Mouse (Mus musculus) hindbrain, embryonic 11.5 days (tissue): ENCODE data around the gene Mamstr. TPM values are rescaled to one million over a fixed set of nuclear protein-coding genes. Genes with fewer than 3 reads are reported as not detected.
A peak's percentile ranks its signal among the peaks of the same experiment; 100 is the strongest.
"Not testable (repeated sequence)": the region's sequence is repeated elsewhere in the genome, so short reads cannot be mapped to it uniquely, and the experiment has no call there.

Experiments
- ATAC-seq: fragments of 200-750 bp; cut with Nextera tagmentation; 2 replicates; pipeline ENCODE4 v1.8.0; 2017; ENCODE audit warnings: mild to moderate bottlenecking, moderate TSS enrichment, moderate library complexity; ENCODE audit not compliant: low FRiP score
- DNase-seq: peaks from one replicate; pipeline ENCODE4 v3.0.0-alpha.2; 2015; ENCODE audit warnings: low spot score
- H3K27ac ChIP-seq: fragments of 300-500 bp; sonication (generic); 2 replicates; pipeline ENCODE4 v1.5.1; 2014; ENCODE audit warnings: mild to moderate bottlenecking, low read depth, low read length
- H3K27me3 ChIP-seq: fragments of 300-500 bp; sonication (generic); 2 replicates; pipeline ENCODE4 v1.6.1; 2014; ENCODE audit warnings: mild to moderate bottlenecking, low read length, moderate library complexity, mixed read lengths; ENCODE audit not compliant: control insufficient read depth, insufficient read depth
- H3K36me3 ChIP-seq: fragments of 300-500 bp; sonication (generic); 2 replicates; pipeline ENCODE4 v1.6.1; 2014; ENCODE audit warnings: mild to moderate bottlenecking, low read length, moderate library complexity, mixed read lengths; ENCODE audit not compliant: control insufficient read depth, insufficient read depth
- H3K4me1 ChIP-seq: fragments of 300-500 bp; sonication (generic); replicated peaks from 2 replicates; pipeline ENCODE4 v1.6.1; 2014; ENCODE audit warnings: low read length, mixed read lengths; ENCODE audit not compliant: control insufficient read depth, insufficient read depth
- H3K4me2 ChIP-seq: fragments of 300-500 bp; sonication (generic); replicated peaks from 2 replicates; pipeline ENCODE4 v1.6.1; 2014; ENCODE audit warnings: mild to moderate bottlenecking, low read depth, low read length
- H3K4me3 ChIP-seq: fragments of 300-500 bp; sonication (generic); 2 replicates; pipeline ENCODE4 v1.5.1; 2014; ENCODE audit warnings: low read depth, low read length
- H3K9ac ChIP-seq: fragments of 300-500 bp; sonication (generic); 2 replicates; pipeline ENCODE4 v1.6.1; 2014; ENCODE audit warnings: low read depth, low read length
- H3K9me3 ChIP-seq: fragments of 300-500 bp; sonication (generic); 2 replicates; pipeline ENCODE4 v1.6.1; 2016; ENCODE audit warnings: low read length; ENCODE audit not compliant: control insufficient read depth
- WGBS: fragments of 180-500 bp; shearing (Covaris S2); extraction: QIAGEN DNeasy Blood & Tissue Kit; methylation state at CpG from one replicate; pipeline ENCODE4 v1.1.7; 2014; 5-methylcytosine and 5-hydroxymethylcytosine counted together
- polyA plus RNA-seq: library from polyadenylated mRNA; unstranded; fragments of >200 nt; fragmentation: Nextera tagmentation; extraction: Ambion mirVana; gene quantifications from 2 replicates; pipeline ENCODE4 v1.2.1, GENCODE M21; 2014

The Mamstr gene
- polyA plus RNA-seq, 1 experiment from 2014 or later, result 2.1 TPM

DNA sequence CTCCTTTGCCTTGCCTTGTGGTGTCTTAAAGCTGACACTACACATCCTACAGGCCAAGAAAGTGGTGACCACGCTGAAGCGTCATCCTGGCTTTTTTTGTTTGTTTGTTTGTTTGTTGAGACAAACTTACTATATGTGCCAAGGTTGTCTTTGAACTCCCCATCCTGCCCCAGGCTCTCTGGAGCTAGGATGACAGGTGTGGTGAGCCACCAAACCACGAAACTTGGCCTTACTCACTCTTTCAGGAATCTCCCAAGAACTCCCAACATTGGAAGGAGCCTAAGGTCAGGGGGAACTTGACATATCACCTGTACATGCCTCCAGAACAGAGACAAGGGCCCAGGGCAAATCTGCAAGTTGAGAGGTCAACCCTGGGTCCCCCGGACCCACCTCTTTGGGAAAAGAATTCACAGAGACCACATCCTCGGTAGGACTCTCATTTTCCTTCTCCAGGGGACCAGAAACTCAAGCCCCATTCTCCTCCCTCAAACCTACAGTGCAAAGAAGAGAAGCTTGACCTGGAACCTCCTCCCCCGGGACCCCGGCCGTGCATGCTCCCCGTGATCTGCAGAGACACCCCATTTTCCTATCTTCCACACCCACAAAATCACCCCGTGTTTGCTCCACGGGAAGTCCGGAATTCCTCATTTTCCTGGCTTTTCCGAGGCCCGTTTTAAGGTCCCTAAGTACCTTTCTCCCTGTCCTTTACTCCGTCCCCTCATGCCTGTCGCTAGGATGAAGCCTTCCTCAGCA lies 2.9 kb downstream of the Mamstr start:
- Histone ChIP-seq H3K4me2 (peak overlapping the region; percentile 75), H3K27me3 (peaks cover 2% of the 10 kb centered on the region; the same call in 1 of the 2 replicates), H3K36me3 (no peaks in the 10 kb centered on the region), H3K9me3 (no peaks in the 10 kb centered on the region), H3K9ac (peak overlapping the region; percentile 87), H3K4me1 (peaks cover 4% of the 10 kb centered on the region; the same call in 1 of the 2 replicates), H3K4me3 (peak overlapping the region; percentile 37), H3K27ac (peak overlapping the region; percentile 84)
- 41% methylated on average over 16 of the region's 16 CpGs for WGBS
- DNase-seq, result no peak
- no peak for ATAC-seq

- H3K4me1 ChIP-seq, result peaks cover 4% of the 10 kb centered on the region; the same call in 1 of the 2 replicates
- H3K4me2 ChIP-seq, result peak overlapping the region; percentile 75
- peak; percentile 98 for DNase-seq
- peak; percentile 94 for ATAC-seq
- H3K27ac ChIP-seq, result peak overlapping the region; percentile 84
- H3K36me3 ChIP-seq, result no peaks in the 10 kb centered on the region
- H3K9me3 ChIP-seq, result no peaks in the 10 kb centered on the region
- H3K9ac ChIP-seq, result peak overlapping the region; percentile 87
- peak overlapping the region; percentile 37 for H3K4me3 ChIP-seq
- under 1% methylated on average over 28 of the region's 28 CpGs for WGBS
- peaks cover 2% of the 10 kb centered on the region; the same call in 1 of the 2 replicates for H3K27me3 ChIP-seq
Measured at GRCm38 (mm10) chr7:45643441-45644178, 3.8 kb downstream of the Mamstr start.

- Histone ChIP-seq H3K36me3 (no peaks in the 10 kb centered on the region), H3K9ac (peak overlapping the region; percentile 34), H3K4me1 (peaks cover 4% of the 10 kb centered on the region; the same call in 1 of the 2 replicates), H3K9me3 (no peaks in the 10 kb centered on the region), H3K27ac (peak overlapping the region; percentile 82), H3K4me3 (peak overlapping the region; percentile 37), H3K27me3 (peaks cover 2% of the 10 kb centered on the region; the same call in 1 of the 2 replicates), H3K4me2 (peak overlapping the region; percentile 67)
- DNase-seq, result peak; percentile 68
- peak; percentile 33 for ATAC-seq
- 2% methylated on average over 18 of the region's 18 CpGs for WGBS
Measured at GRCm38 (mm10) chr7:45644183-45644582, 4.4 kb downstream of the Mamstr start.

GRCm38 (mm10) chr7:45644872-45645590 lies 5.3 kb downstream of the Mamstr start:
- 68% methylated on average over 6 of the region's 6 CpGs for WGBS
- no peak for DNase-seq
- Histone ChIP-seq H3K36me3 (no peaks in the 10 kb centered on the region), H3K4me3 (0 out of 2 replicates have a peak overlapping the region, but pooled peaks have one; percentile 37), H3K4me2 (peak overlapping the region; percentile 67), H3K27ac (peak overlapping the region; percentile 82), H3K27me3 (peaks cover 2% of the 10 kb centered on the region; the same call in 1 of the 2 replicates), H3K4me1 (peaks cover 4% of the 10 kb centered on the region; the same call in 1 of the 2 replicates), H3K9me3 (no peaks in the 10 kb centered on the region), H3K9ac (no peak overlapping the region)
- no peak for ATAC-seq

- DNase-seq (no peak), ATAC-seq (no peak)
- WGBS, result 64% methylated on average over 7 of the region's 7 CpGs
- Histone ChIP-seq H3K36me3 (no peaks in the 10 kb centered on the region), H3K4me2 (no peak overlapping the region), H3K27me3 (no peaks in the 10 kb centered on the region), H3K4me1 (peaks cover 2% of the 10 kb centered on the region; the same call in 1 of the 2 replicates), H3K9ac (no peak overlapping the region), H3K4me3 (no peak overlapping the region), H3K9me3 (no peaks in the 10 kb centered on the region), H3K27ac (no peak overlapping the region)
Measured at GRCm38 (mm10) chr7:45645591-45645971, 5.8 kb downstream of the Mamstr start.

DNA sequence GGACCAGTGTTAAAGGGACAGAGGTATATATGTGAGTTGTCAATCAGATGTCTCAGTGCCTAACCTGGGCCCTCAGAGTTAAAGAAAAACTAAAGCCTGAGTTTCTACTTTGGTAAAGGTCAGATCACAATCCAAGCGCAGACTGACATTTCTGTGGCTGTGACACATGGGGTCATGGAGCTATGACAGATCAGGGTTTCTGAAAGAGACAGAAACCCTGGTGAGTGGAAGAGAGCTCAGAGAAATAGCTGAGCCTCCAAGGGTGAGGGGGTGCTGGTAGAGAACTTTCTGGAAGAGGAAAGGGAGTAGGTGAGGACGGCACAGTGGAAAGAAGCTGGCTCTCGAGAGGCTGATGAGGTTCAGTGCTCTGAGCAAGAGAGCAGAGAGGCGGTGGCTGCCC lies 6.9 kb downstream of the Mamstr start:
- no peaks in the 10 kb centered on the region for H3K9me3 ChIP-seq
- DNase-seq, result no peak
- H3K9ac ChIP-seq, result no peak overlapping the region
- no peak for ATAC-seq
- no peaks in the 10 kb centered on the region for H3K36me3 ChIP-seq
- H3K4me3 ChIP-seq, result no peak overlapping the region
- no peaks in the 10 kb centered on the region for H3K27me3 ChIP-seq
- no peak overlapping the region for H3K27ac ChIP-seq
- WGBS, result 85% methylated on average over 4 of the region's 4 CpGs
- no peak overlapping the region for H3K4me2 ChIP-seq
- peaks cover 2% of the 10 kb centered on the region; the same call in 1 of the 2 replicates for H3K4me1 ChIP-seq

GRCm38 (mm10) chr7:45649351-45649750 lies 9.6 kb downstream of the Mamstr start:
- Histone ChIP-seq H3K9ac (no peak overlapping the region), H3K9me3 (no peaks in the 10 kb centered on the region), H3K4me1 (0 out of 2 replicates have a peak, but pooled peaks cover 1% of the 10 kb centered on the region), H3K36me3 (no peaks in the 10 kb centered on the region), H3K4me3 (no peak overlapping the region), H3K27ac (no peak overlapping the region), H3K27me3 (no peaks in the 10 kb centered on the region), H3K4me2 (no peak overlapping the region)
- ATAC-seq (no peak), DNase-seq (no peak)
- WGBS, result 74% methylated on average over 8 of the region's 8 CpGs

DNA sequence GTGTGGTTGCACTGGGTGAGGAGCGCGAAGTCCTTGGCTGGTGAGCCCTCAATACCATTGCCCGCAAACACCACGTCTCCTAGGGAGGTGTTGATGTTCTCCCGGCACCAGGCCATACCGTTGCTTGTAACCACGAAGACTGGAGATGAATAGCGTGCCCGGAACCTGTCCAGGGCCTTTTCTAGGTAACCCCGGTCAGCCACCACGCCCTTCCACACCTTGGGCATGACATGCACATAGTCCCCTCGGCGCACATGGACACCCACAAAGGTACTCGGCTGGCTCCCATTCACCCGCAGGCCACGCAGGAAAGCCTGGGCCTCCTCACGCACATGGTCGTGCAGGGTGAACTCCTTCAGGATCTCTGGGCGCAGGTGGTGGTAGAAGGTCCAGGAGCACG lies 10.7 kb downstream of the Mamstr start:
- ATAC-seq, DNase-seq, H3K27me3 ChIP-seq, H3K27ac ChIP-seq, H3K36me3 ChIP-seq, H3K9ac ChIP-seq, H3K4me2 ChIP-seq, H3K4me1 ChIP-seq, H3K9me3 ChIP-seq, H3K4me3 ChIP-seq: not testable (repeated sequence)
- WGBS, result 93% methylated on average over 19 of the region's 20 CpGs
